Mouse (Mus musculus): ENCODE results near the gene Bod1l. TPM values are rescaled to one million over a fixed set of nuclear protein-coding genes. Genes with fewer than 3 reads are reported as not detected.

Gene Bod1l
- total RNA-seq, 1 experiment from 2014 or later: 40.3 TPM

DNA sequence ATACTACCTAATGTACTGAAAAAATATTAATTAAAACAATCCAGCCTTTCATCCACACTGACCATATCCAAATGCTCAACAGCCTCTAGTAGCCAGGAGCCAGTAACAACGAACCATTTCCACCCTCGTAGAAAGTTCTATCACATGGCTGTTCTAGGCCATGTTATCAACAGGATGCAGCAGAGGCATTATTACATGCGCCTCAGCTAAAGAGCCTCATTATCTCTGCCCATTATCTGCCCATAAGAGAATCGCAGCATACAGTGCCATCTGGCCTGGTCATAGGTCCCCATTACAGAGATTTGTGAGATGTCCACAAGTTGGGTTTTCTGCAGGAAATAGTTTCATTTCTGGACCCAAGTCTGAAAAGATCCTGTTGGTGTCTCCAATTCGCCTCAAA is 37.9 kb downstream of the Bod1l start:
- ATAC-seq (replicated peaks; ENCODE audit: insufficient number of reproducible peaks, low FRiP score, low TSS enrichment, poor library complexity, severe bottlenecking): no peak

- ATAC-seq (replicated peaks; ENCODE audit: insufficient number of reproducible peaks, low FRiP score, low TSS enrichment, poor library complexity, severe bottlenecking): no peak
These were observed 39.0 kb downstream of the Bod1l start for GRCm38 (mm10) chr5:41805085-41805484.

GRCm38 (mm10) chr5:41804643-41805042 is 39.5 kb downstream of the Bod1l start:
- ATAC-seq (replicated peaks; ENCODE audit: insufficient number of reproducible peaks, low FRiP score, low TSS enrichment, poor library complexity, severe bottlenecking): no peak

DNA sequence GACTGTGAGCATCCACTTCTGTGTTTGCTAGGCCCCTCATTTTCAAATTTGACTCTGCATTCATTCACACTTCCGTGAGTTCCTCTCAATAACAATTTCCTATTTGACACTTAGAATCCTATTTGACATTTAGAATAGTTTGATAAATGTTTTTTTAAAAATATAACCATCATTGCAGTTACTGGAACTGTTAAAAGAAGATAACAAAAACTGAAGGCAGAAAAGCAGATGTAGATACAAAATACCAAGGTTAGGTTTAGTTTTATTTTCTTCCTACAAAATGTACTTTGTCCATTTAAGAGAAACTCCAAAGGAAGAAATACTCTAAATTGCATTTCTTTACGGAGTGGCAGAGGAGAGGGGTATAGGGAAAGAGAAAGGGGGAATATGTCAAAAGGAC is 42.5 kb downstream of the Bod1l start:
- no peak for ATAC-seq (replicated peaks; ENCODE audit: insufficient number of reproducible peaks, low FRiP score, low TSS enrichment, poor library complexity, severe bottlenecking)

GRCm38 (mm10) chr5:41794434-41794833 is 49.7 kb downstream of the Bod1l start:
- no peak for ATAC-seq (replicated peaks; ENCODE audit: insufficient number of reproducible peaks, low FRiP score, low TSS enrichment, poor library complexity, severe bottlenecking)

- no peak for ATAC-seq (replicated peaks; ENCODE audit: insufficient number of reproducible peaks, low FRiP score, low TSS enrichment, poor library complexity, severe bottlenecking)
These were observed 53.6 kb downstream of the Bod1l start for GRCm38 (mm10) chr5:41790517-41790916.

DNA sequence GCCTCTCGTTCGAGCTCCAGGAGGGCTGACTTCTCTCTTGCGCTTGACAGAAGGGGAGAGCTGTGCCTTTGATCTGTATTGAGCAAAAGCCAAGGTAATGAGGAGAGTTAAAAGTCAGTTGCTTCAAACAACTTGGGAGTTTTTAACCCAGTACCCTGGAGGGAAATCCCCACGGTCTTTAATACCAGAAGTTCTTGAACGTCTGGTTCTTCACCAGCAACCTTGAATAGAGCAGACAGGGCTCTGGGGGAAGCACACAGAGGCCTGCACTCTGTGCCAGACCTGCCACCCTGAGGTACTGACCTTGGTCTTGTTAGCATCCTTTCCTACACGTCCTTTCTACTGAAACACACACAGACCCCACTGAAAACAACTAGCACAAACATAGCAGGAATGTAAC is 55.2 kb downstream of the Bod1l start:
- ATAC-seq (replicated peaks; ENCODE audit: insufficient number of reproducible peaks, low FRiP score, low TSS enrichment, poor library complexity, severe bottlenecking): no peak

DNA sequence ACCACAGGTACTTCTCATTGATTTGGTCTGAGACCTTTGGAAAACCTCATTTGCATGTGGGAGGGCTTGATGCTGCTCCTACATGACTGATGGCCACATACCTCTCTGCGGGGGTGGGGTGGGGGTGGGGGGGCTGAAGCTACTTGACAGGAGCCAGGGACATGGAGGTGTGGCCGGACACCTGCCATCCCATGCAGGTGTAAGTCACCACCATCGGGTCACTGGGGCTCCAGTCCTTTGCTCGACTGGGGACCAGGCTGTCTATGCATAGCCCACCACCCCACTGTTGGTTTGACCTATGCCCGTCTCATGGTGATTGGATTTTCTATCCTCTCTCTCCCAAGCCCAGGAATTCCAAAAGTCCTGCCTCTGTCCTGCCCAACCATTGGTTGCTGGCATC is 62.2 kb downstream of the Bod1l start:
- ATAC-seq (replicated peaks; ENCODE audit: insufficient number of reproducible peaks, low FRiP score, low TSS enrichment, poor library complexity, severe bottlenecking): no peak

GRCm38 (mm10) chr5:41780026-41780425 is 64.1 kb downstream of the Bod1l start:
- no peak for ATAC-seq (replicated peaks; ENCODE audit: insufficient number of reproducible peaks, low FRiP score, low TSS enrichment, poor library complexity, severe bottlenecking)

- no peak for ATAC-seq (replicated peaks; ENCODE audit: insufficient number of reproducible peaks, low FRiP score, low TSS enrichment, poor library complexity, severe bottlenecking)
These were observed 68.4 kb downstream of the Bod1l start for GRCm38 (mm10) chr5:41775728-41776127.

DNA sequence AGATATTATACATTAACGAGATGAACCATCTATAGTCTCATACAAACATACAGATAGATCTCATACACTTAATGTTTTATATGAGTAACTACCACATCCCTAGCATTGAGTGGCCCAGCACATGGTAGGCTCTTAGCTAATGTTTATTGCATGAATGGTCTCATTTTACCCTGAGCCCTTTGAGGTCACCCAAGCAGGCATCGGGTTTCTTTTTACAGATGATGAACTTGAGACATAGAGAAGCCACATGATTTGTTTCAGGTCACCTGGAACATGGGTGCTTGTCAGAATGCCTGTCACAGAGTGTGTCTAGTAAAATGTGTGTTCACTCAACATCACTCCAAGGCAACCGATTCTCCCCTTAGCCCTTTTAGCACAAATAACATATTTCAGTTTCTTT is 68.8 kb downstream of the Bod1l start:
- no peak for ATAC-seq (replicated peaks; ENCODE audit: insufficient number of reproducible peaks, low FRiP score, low TSS enrichment, poor library complexity, severe bottlenecking)

DNA sequence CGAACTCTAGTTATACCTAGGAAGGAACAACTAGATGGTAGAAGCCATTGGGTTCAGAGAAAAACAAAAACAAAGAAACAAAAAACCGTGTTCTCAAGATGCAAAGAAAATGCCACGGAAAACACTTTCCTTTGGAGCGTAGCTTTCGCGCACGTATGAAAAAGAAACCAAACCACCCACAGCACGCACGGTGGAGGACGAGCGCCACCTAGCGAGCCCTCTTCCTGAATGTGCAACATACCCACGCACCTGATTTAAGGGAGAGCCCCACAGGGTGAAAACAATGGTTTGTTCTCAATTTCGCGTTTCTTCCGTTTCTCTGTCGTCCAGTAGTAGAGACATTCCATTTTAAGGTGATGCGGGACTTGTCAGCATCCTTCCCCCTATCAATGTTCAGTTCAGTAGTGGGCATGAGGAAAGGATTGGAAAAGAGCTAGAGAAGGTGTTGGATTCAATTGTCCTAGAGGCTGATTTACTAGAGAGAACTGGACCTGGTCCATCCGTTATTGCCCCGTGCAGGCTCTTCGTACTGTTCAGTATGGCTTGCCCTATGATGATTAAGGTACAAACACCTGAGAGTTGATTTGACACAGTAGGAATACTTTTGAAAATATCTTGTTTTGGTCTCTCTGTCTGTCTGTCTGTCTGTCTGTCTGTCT is 75.6 kb downstream of the Bod1l start:
- peak; percentile 92 for ATAC-seq (replicated peaks; ENCODE audit: insufficient number of reproducible peaks, low FRiP score, low TSS enrichment, poor library complexity, severe bottlenecking)

DNA sequence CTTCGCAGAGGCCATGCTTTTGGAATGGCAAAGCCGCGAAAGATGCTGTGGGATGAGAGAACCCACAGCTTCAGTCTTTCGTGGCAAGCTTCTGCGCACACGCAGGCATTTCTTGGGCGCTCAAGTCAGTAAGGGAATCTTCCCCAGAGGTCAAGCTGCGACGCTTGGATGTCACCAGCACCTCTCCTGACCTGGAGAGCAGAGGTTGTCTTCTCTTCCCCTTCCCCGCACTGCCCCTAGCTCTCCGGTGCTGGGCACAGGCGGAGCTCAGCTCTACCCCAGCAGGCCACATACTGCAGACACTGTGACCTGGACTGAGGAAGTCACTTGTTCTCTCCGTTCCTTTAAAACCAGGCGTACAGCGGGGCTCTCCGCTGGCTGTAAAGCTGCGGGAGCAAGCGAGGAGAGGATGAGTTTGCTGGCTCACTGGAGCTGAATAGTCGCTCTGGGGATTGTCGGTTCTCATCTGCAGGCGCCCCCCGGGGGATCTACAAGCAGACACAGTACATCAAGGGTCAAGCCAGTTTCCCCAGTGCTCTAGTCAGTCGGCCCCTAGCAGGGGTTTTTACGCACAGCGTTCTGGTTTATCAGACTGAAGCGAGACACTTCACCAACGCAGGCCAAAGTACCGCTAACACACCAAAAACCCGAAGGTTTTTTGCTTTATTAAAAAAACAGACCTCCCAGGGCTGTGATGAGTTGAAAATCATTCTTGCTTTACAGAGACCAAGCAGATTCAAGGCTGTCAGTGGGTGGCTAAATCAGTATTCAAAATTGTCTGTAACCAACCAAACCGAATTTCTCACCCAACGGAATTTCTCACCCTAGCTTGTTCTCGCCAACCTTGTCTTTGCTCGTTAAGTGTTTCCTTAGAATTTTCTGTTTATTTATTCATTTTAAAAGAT is 76.6 kb downstream of the Bod1l start:
- ATAC-seq (replicated peaks; ENCODE audit: insufficient number of reproducible peaks, low FRiP score, low TSS enrichment, poor library complexity, severe bottlenecking): no peak

GRCm38 (mm10) chr5:41766406-41767010 is 77.6 kb downstream of the Bod1l start:
- ATAC-seq (replicated peaks; ENCODE audit: insufficient number of reproducible peaks, low FRiP score, low TSS enrichment, poor library complexity, severe bottlenecking): no peak

DNA sequence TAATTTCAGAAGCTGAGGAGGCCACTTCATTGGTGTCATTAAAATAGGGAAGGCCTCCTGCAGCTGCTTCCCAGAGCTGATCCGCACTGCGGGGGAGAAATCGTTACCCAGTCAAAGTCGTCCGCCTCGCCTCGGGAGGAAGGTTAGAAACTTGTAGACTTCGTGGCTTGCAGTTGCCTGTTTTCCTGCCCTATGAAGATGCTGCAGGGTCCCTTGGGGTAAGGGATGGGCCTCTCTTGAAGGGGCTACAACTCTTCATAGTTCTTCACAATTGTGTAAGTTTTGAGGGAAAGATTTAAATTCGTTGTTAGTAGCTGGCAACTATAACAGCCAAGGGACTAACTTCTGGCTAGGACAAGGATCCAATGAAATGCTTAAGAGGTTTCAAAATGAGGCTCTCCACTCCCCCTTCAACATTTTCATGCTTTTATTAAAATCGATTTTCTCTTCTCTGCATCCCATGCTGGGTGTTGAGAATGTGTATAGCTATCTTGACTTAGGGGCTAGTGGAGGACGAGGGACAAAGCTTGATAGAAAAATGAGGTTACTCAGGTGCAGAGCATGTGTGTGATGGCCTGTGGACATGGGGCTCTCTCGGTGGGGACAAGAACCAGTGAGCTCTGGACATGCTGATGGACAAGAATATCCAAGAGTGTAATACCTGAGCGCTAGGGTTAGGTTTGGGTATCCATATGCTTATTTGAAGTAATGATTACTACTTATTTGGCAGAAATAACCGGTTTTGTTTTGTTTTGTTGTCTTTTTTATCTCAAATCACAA is 78.3 kb downstream of the Bod1l start:
- ATAC-seq (replicated peaks; ENCODE audit: insufficient number of reproducible peaks, low FRiP score, low TSS enrichment, poor library complexity, severe bottlenecking): no peak

- ATAC-seq (replicated peaks; ENCODE audit: insufficient number of reproducible peaks, low FRiP score, low TSS enrichment, poor library complexity, severe bottlenecking): no peak
These were observed 80.1 kb downstream of the Bod1l start, which contains the start of gene Nkx3-2 for GRCm38 (mm10) chr5:41763731-41764721. Nkx3-2 (minus strand) TSS chr5:41764501.

GRCm38 (mm10) chr5:41762947-41763730 is 81.0 kb downstream of the Bod1l start:
- no peak for ATAC-seq (replicated peaks; ENCODE audit: insufficient number of reproducible peaks, low FRiP score, low TSS enrichment, poor library complexity, severe bottlenecking)

All from monocyte, adult 5-6 weeks (primary cell).